Mouse (Mus musculus) hindbrain, embryonic 11.5 days (tissue): ENCODE measurements around the gene Iqsec3. TPM values are rescaled to one million over a fixed set of nuclear protein-coding genes. Genes with fewer than 3 reads are reported as not detected.

ENCODE experiments used
- ATAC-seq: fragments of 200-750 bp; cut with Nextera tagmentation; 2 replicates; pipeline ENCODE4 v1.8.0; 2017; ENCODE audit warnings: mild to moderate bottlenecking, moderate TSS enrichment, moderate library complexity; ENCODE audit not compliant: low FRiP score
- DNase-seq: peaks from one replicate; pipeline ENCODE4 v3.0.0-alpha.2; 2015; ENCODE audit warnings: low spot score
- H3K27ac ChIP-seq: fragments of 300-500 bp; sonication (generic); 2 replicates; pipeline ENCODE4 v1.5.1; 2014; ENCODE audit warnings: mild to moderate bottlenecking, low read depth, low read length
- H3K27me3 ChIP-seq: fragments of 300-500 bp; sonication (generic); 2 replicates; pipeline ENCODE4 v1.6.1; 2014; ENCODE audit warnings: mild to moderate bottlenecking, low read length, moderate library complexity, mixed read lengths; ENCODE audit not compliant: control insufficient read depth, insufficient read depth
- H3K36me3 ChIP-seq: fragments of 300-500 bp; sonication (generic); 2 replicates; pipeline ENCODE4 v1.6.1; 2014; ENCODE audit warnings: mild to moderate bottlenecking, low read length, moderate library complexity, mixed read lengths; ENCODE audit not compliant: control insufficient read depth, insufficient read depth
- H3K4me1 ChIP-seq: fragments of 300-500 bp; sonication (generic); replicated peaks from 2 replicates; pipeline ENCODE4 v1.6.1; 2014; ENCODE audit warnings: low read length, mixed read lengths; ENCODE audit not compliant: control insufficient read depth, insufficient read depth
- H3K4me2 ChIP-seq: fragments of 300-500 bp; sonication (generic); replicated peaks from 2 replicates; pipeline ENCODE4 v1.6.1; 2014; ENCODE audit warnings: mild to moderate bottlenecking, low read depth, low read length
- H3K4me3 ChIP-seq: fragments of 300-500 bp; sonication (generic); 2 replicates; pipeline ENCODE4 v1.5.1; 2014; ENCODE audit warnings: low read depth, low read length
- H3K9ac ChIP-seq: fragments of 300-500 bp; sonication (generic); 2 replicates; pipeline ENCODE4 v1.6.1; 2014; ENCODE audit warnings: low read depth, low read length
- H3K9me3 ChIP-seq: fragments of 300-500 bp; sonication (generic); 2 replicates; pipeline ENCODE4 v1.6.1; 2016; ENCODE audit warnings: low read length; ENCODE audit not compliant: control insufficient read depth
- WGBS: fragments of 180-500 bp; shearing (Covaris S2); extraction: QIAGEN DNeasy Blood & Tissue Kit; methylation state at CpG from one replicate; pipeline ENCODE4 v1.1.7; 2014; 5-methylcytosine and 5-hydroxymethylcytosine counted together
- polyA plus RNA-seq: library from polyadenylated mRNA; unstranded; fragments of >200 nt; fragmentation: Nextera tagmentation; extraction: Ambion mirVana; gene quantifications from 2 replicates; pipeline ENCODE4 v1.2.1, GENCODE M21; 2014

Gene Iqsec3
- polyA plus RNA-seq, 1 experiment from 2014 or later: 2.5 TPM

DNA sequence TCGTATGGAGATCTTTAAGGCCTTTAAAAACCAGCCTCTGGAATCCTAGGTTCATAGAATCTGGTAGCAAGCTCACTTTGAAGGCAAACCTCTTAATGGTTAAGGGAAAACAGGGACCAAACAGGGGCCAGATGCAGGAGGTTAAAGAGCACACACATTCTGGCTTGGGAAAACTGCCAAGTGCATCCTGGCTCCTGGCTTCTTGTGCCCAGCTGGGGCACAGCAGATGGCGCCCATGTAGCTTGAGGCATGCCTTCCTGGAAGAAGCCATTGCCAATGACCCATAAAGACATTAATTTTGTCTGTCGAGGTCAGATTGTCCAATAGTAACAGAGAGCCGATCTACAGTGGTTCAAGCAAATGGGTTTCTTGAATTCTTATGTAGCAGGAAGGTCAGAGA is 109.5 kb downstream of the Iqsec3 start:
- H3K27me3 ChIP-seq: no peaks in the 10 kb centered on the region
- no peak overlapping the region for H3K4me3 ChIP-seq
- H3K36me3 ChIP-seq: no peaks in the 10 kb centered on the region
- H3K27ac ChIP-seq: no peak overlapping the region
- H3K4me1 ChIP-seq: no peaks in the 10 kb centered on the region
- WGBS: 86% methylated on average over 4 of the region's 4 CpGs
- ATAC-seq (no peak), DNase-seq (no peak)
- H3K4me2 ChIP-seq: no peak overlapping the region
- H3K9ac ChIP-seq: no peak overlapping the region
- H3K9me3 ChIP-seq: no peaks in the 10 kb centered on the region

- ATAC-seq (no peak), DNase-seq (no peak)
- Histone ChIP-seq H3K9ac (no peak overlapping the region), H3K36me3 (no peaks in the 10 kb centered on the region), H3K4me2 (no peak overlapping the region), H3K27me3 (no peaks in the 10 kb centered on the region), H3K27ac (no peak overlapping the region), H3K9me3 (no peaks in the 10 kb centered on the region), H3K4me3 (no peak overlapping the region), H3K4me1 (no peaks in the 10 kb centered on the region)
- 78% methylated on average over 6 of the region's 6 CpGs for WGBS
These were observed 110.4 kb downstream of the Iqsec3 start for GRCm38 (mm10) chr6:121363061-121363460.

- Histone ChIP-seq H3K4me1 (no peaks in the 10 kb centered on the region), H3K36me3 (no peaks in the 10 kb centered on the region), H3K4me3 (no peak overlapping the region), H3K4me2 (no peak overlapping the region), H3K9ac (no peak overlapping the region), H3K27ac (no peak overlapping the region), H3K27me3 (no peaks in the 10 kb centered on the region), H3K9me3 (no peaks in the 10 kb centered on the region)
- DNase-seq: no peak
- WGBS: 79% methylated on average over 6 of the region's 6 CpGs
- ATAC-seq: no peak
These were observed 116.2 kb downstream of the Iqsec3 start for GRCm38 (mm10) chr6:121357232-121357631.

DNA sequence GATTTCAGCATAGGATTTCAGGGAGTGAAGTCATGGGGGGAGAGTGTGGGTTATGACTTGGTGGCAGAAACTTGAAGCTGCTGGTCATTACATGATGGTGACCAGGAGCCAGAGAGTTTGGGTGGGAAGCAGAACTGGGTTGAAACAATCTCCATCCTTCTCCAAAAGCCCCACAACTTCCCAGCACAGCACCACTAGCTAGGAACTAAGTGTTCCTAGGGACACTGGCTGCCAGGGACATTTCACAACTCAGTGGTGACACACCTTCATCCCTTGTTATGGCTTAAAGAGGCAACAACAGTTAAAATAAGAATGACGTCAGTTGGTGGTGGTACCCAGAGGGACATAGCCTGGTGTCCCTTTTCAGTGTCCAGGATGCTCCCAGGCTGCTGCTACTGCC is 117.4 kb downstream of the Iqsec3 start:
- no peaks in the 10 kb centered on the region for H3K4me1 ChIP-seq
- DNase-seq: no peak
- H3K27me3 ChIP-seq: no peaks in the 10 kb centered on the region
- no peak overlapping the region for H3K4me2 ChIP-seq
- no peak overlapping the region for H3K9ac ChIP-seq
- no peaks in the 10 kb centered on the region for H3K36me3 ChIP-seq
- H3K9me3 ChIP-seq: no peaks in the 10 kb centered on the region
- 84% methylated on average over 1 of the region's 1 CpGs for WGBS
- no peak overlapping the region for H3K27ac ChIP-seq
- no peak overlapping the region for H3K4me3 ChIP-seq
- ATAC-seq: no peak

- H3K4me2 ChIP-seq: no peak overlapping the region
- ATAC-seq: no peak
- H3K4me3 ChIP-seq: no peak overlapping the region
- no peaks in the 10 kb centered on the region for H3K36me3 ChIP-seq
- WGBS: 38% methylated on average over 2 of the region's 2 CpGs
- no peak overlapping the region for H3K9ac ChIP-seq
- no peaks in the 10 kb centered on the region for H3K9me3 ChIP-seq
- no peak for DNase-seq
- H3K27me3 ChIP-seq: no peaks in the 10 kb centered on the region
- H3K4me1 ChIP-seq: no peaks in the 10 kb centered on the region
- no peak overlapping the region for H3K27ac ChIP-seq
These were observed 121.2 kb downstream of the Iqsec3 start for GRCm38 (mm10) chr6:121352276-121352675.

GRCm38 (mm10) chr6:121346428-121346827 is 127.0 kb downstream of the Iqsec3 start:
- DNase-seq (no peak), ATAC-seq (no peak)
- Histone ChIP-seq H3K27me3 (no peaks in the 10 kb centered on the region), H3K9ac (no peak overlapping the region), H3K36me3 (no peaks in the 10 kb centered on the region), H3K4me2 (no peak overlapping the region), H3K9me3 (no peaks in the 10 kb centered on the region), H3K27ac (no peak overlapping the region), H3K4me1 (no peaks in the 10 kb centered on the region), H3K4me3 (no peak overlapping the region)
- WGBS: 56% methylated on average over 8 of the region's 8 CpGs

DNA sequence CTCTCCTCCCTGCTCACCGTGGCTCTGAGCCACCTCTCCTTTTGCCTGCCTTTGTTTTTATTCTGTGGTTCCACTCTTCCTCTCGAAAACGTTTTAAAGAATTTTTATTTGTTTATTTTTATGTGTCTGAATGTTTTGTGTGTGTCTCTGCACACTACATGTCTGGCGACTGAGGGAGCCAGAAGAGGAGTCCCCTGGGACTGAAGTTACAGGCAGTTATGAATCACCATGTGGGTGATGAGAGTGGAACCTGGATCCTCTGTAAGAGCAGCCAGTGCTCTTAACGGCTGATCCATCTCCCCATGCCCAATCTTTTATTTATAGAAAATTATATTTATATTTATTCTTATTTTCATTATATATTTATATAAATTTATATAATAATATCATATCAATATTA is 129.1 kb downstream of the Iqsec3 start:
- Histone ChIP-seq H3K9me3 (no peaks in the 10 kb centered on the region), H3K36me3 (no peaks in the 10 kb centered on the region), H3K4me2 (no peak overlapping the region), H3K27ac (no peak overlapping the region), H3K27me3 (no peaks in the 10 kb centered on the region), H3K4me3 (no peak overlapping the region), H3K4me1 (no peaks in the 10 kb centered on the region), H3K9ac (no peak overlapping the region)
- ATAC-seq: no peak
- no peak for DNase-seq
- WGBS: 65% methylated on average over 5 of the region's 5 CpGs

GRCm38 (mm10) chr6:121343771-121344123 is 129.7 kb downstream of the Iqsec3 start:
- no peak overlapping the region for H3K27ac ChIP-seq
- no peak for ATAC-seq
- no peaks in the 10 kb centered on the region for H3K27me3 ChIP-seq
- no peak overlapping the region for H3K9ac ChIP-seq
- H3K4me1 ChIP-seq: no peaks in the 10 kb centered on the region
- H3K4me3 ChIP-seq: no peak overlapping the region
- H3K36me3 ChIP-seq: no peaks in the 10 kb centered on the region
- H3K4me2 ChIP-seq: no peak overlapping the region
- 80% methylated on average over 6 of the region's 6 CpGs for WGBS
- no peaks in the 10 kb centered on the region for H3K9me3 ChIP-seq
- DNase-seq: no peak

GRCm38 (mm10) chr6:121343026-121343770 is 130.3 kb downstream of the Iqsec3 start, which contains the start of gene Slc6a12:
Gene Slc6a12 (plus strand): TSS chr6:121343076.
- Histone ChIP-seq H3K27me3 (no peaks in the 10 kb centered on the region), H3K4me2 (no peak within 1 kb of the TSS), H3K36me3 (no peaks in the 10 kb centered on the region), H3K9ac (no peak within 1 kb of the TSS), H3K9me3 (no peaks in the 10 kb centered on the region), H3K4me1 (no peaks in the 10 kb centered on the region), H3K27ac (no peak within 1 kb of the TSS), H3K4me3 (no peak within 1 kb of the TSS)
- 78% methylated on average over 15 of the region's 15 CpGs for WGBS
- DNase-seq (no peak), ATAC-seq (0 out of 2 replicates have a peak, but pooled peaks have one; percentile 15)
